9 mouse cellular contexts compared by ENCODE assay signal in the genomic region with DNA sequence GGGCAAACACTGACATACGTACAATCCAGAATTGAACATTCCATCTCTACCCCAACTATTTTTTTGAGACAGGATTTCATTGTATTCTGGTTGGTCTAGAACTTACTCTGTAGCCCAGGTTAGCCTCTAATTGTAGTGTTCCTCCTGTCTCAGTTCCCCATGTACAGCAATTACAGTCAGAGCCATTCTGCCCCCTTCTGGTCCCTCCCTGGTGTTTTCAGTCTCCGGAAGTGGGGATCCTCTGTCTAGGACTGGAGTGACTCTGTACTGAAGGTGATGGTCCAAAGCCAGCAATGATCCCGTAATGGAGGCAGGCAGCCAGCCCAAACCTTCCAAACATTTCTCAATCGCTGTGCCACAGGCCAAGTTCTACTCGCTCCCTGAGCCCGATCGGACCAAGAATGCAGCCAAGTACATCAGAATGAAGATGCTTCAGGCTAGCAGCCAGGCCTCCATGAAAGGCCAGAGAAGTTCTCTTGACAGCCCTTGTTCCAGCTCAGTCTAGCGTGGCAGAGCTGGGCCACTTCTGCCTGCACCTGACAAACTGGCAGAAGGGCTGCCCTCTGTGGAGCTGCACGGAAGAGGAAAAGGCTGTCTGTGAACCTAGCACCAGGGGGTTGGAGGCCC. TPM values are rescaled to one million over a fixed set of nuclear protein-coding genes. Genes with fewer than 3 reads are reported as not detected.
A peak's percentile ranks its signal among the peaks of the same experiment; 100 is the strongest.
DNase-seq lines count a peak whose midpoint lies in the region; ATAC-seq and TF ChIP-seq lines count a peak whose summit lies in the region.
"Had no signal": no experiment of that assay in that cellular context is flagged by ENCODE, and none has a peak within 500 bp of the region (broad histone marks: within the 10 kb centered on the region; RNA-seq: fewer than 3 reads in every experiment).

No protein-coding gene starts in this region.

- H3K36me3 ChIP-seq in ES-Bruce4 (ENCODE audit: control insufficient read depth, insufficient read depth, low read length, poor library complexity, severe bottlenecking): no peaks in the 10 kb centered on the region
- H3K36me3 ChIP-seq: neural tube, embryonic 13.5 days had no signal

- no peaks in the 10 kb centered on the region for H3K9me3 ChIP-seq in ES-Bruce4 (replicated peaks; ENCODE audit: control insufficient read depth, insufficient read depth, low read length, poor library complexity, severe bottlenecking)
- H3K9me3 ChIP-seq: neural tube, embryonic 13.5 days had no signal

- no peak for TF ChIP-seq EP300 in ES-Bruce4 (IDR thresholded peaks at IDR 0.05; ENCODE audit: insufficient read depth, low read depth, low read length)

- ATAC-seq in frontal cortex, adult (ENCODE audit: low TSS enrichment): no peak

- intact Hi-C loops in heart, postnatal 25 days (cut with DNase I): loop anchor here (10.0 kb wide), 1 partner anchor 286 kb away; a partner anchor contains a TSS

- no peak overlapping the region for H3K4me3 ChIP-seq in ES-Bruce4 (ENCODE audit: low read depth, low read length)
- H3K4me3 ChIP-seq: neural tube, embryonic 13.5 days had no signal

- no peaks in the 10 kb centered on the region for H3K27me3 ChIP-seq in ES-Bruce4 (ENCODE audit: control insufficient read depth, insufficient read depth, low read length, poor library complexity, severe bottlenecking)
- H3K27me3 ChIP-seq: neural tube, embryonic 13.5 days had no signal

- peak; percentile 15 for TF ChIP-seq CTCF in ES-Bruce4 (IDR thresholded peaks at IDR 0.05; ENCODE audit: low read depth, low read length)

- peaks cover 2% of the 10 kb centered on the region for H3K4me1 ChIP-seq in ES-Bruce4 (ENCODE audit: control insufficient read depth, insufficient read depth, low read length)

- no peak overlapping the region for H3K9ac ChIP-seq in ES-Bruce4 (ENCODE audit: low read depth, poor library complexity, severe bottlenecking)
- H3K9ac ChIP-seq: neural tube, embryonic 13.5 days had no signal

- peak; percentile 30 to 42 for DNase-seq in frontal cortex, adult 2 months (ENCODE audit: extremely low spot score in 1 of 2, low spot score in 1 of 2)
- DNase-seq in cerebellum, adult 9-10 months: peak; percentile 62
- DNase-seq in heart, postnatal 25 days (ENCODE audit: low spot score): peak; percentile 71
- peak; percentile 82 to 84 for DNase-seq in lung, adult 18-20 months
- peak; percentile 37 for DNase-seq in urinary bladder, adult 2 months (ENCODE audit: low spot score)
- no peak for DNase-seq in T-cell, adult 2 months (ENCODE audit: low spot score)

- no peak for TF ChIP-seq POLR2A in ES-Bruce4 (IDR thresholded peaks at IDR 0.05; ENCODE audit: insufficient read depth, low read length)

- H3K27ac ChIP-seq in ES-Bruce4 (ENCODE audit: insufficient read depth, low read length): no peak overlapping the region
- H3K27ac ChIP-seq: neural tube, embryonic 13.5 days had no signal

RNA-seq across cellular contexts. Expression of a gene that starts 3.2 kb away (rescaled TPM):
- polyA plus RNA-seq in frontal cortex, adult 2 months (2012; rRNA removed): 59.7 and 61.4 TPM in 2 replicates
- polyA plus RNA-seq in ES-Bruce4 (2011; ENCODE audit: insufficient read depth, insufficient read length, low read depth, missing spikeins): 14.4 and 14.5 TPM in 2 replicates
- 10 to 100 TPM; 42.1 to 45.1 TPM for total RNA-seq in heart, postnatal 25 days (2021)
- polyA plus RNA-seq in urinary bladder, adult 2 months (2012; rRNA removed): 34.4 and 39.6 TPM in 2 replicates

RNA-seq across cellular contexts. Expression of a gene that starts 47.8 kb away (rescaled TPM):
- 17.6 and 18.7 TPM in 2 replicates for polyA plus RNA-seq in frontal cortex, adult 2 months (2012; rRNA removed)
- 6.0 and 8.3 TPM in 2 replicates for polyA plus RNA-seq in ES-Bruce4 (2011; ENCODE audit: insufficient read depth, insufficient read length, low read depth, missing spikeins)
- 1 to 10 TPM; 3.4 to 3.5 TPM for total RNA-seq in heart, postnatal 25 days (2021)
- polyA plus RNA-seq in urinary bladder, adult 2 months (2012; rRNA removed): 1.8 and 2.9 TPM in 2 replicates

RNA-seq across cellular contexts. Expression of a gene that starts 52.0 kb away (rescaled TPM):
- 44.6 and 57.4 TPM in 2 replicates for polyA plus RNA-seq in frontal cortex, adult 2 months (2012; rRNA removed)
- polyA plus RNA-seq in ES-Bruce4 (2011; ENCODE audit: insufficient read depth, insufficient read length, low read depth, missing spikeins): 3,274 and 3,343 TPM in 2 replicates
- total RNA-seq in heart, postnatal 25 days (2021): 10 to 100 TPM; 15.7 to 22.9 TPM
- 310 and 399 TPM in 2 replicates for polyA plus RNA-seq in urinary bladder, adult 2 months (2012; rRNA removed)
